ENCODE assay signal across 20 mouse cellular contexts in genomic region chr19:5864710-5865398, GRCm38 (mm10). TPM values are rescaled to one million over a fixed set of nuclear protein-coding genes. Genes with fewer than 3 reads are reported as not detected.
DNase-seq lines count a peak whose midpoint lies in the region; ATAC-seq and TF ChIP-seq lines count a peak whose summit lies in the region.
"Had no signal": no experiment of that assay in that cellular context is flagged by ENCODE, and none has a peak within 500 bp of the region (broad histone marks: within the 10 kb centered on the region; RNA-seq: fewer than 3 reads in every experiment).

No protein-coding gene starts in this region.

- H3K9me3 ChIP-seq in forebrain, embryonic 12.5 days = peaks cover 5% of the 10 kb centered on the region; the same call in 1 of the 2 replicates
- no peaks in the 10 kb centered on the region for H3K9me3 ChIP-seq in forebrain, embryonic 15.5 days
- no peaks in the 10 kb centered on the region for H3K9me3 ChIP-seq in heart, postnatal 0 days (replicated peaks; ENCODE audit: control insufficient read depth, low read length)
- 0 out of 2 replicates have a peak, but pooled peaks cover 3% of the 10 kb centered on the region for H3K9me3 ChIP-seq in heart, embryonic 11.5 days (replicated peaks; ENCODE audit: control insufficient read depth, low read length)
- no peaks in the 10 kb centered on the region for H3K9me3 ChIP-seq in liver, embryonic 15.5 days (replicated peaks)
- H3K9me3 ChIP-seq in liver, embryonic 12.5 days (replicated peaks) = 0 out of 2 replicates have a peak, but pooled peaks cover 3% of the 10 kb centered on the region
- H3K9me3 ChIP-seq: embryonic facial prominence, embryonic 15.5 days; hindbrain, embryonic 12.5 days had no signal

- DNase-seq in heart, postnatal 0 days (ENCODE audit: low spot score) = peak; percentile 56
- DNase-seq: adrenal gland, postnatal 14 days; cerebellum, adult 11-12 months; cerebellum, adult 9-10 months; cerebellum, postnatal 25 days; gastrocnemius, postnatal 10 days; kidney, adult 18-20 months had no signal

- 94% methylated on average over 20 of the region's 20 CpGs for WGBS in forebrain, embryonic 12.5 days
- 91% methylated on average over 20 of the region's 20 CpGs for WGBS in forebrain, embryonic 15.5 days
- 60% methylated on average over 20 of the region's 20 CpGs for WGBS in heart, postnatal 0 days
- 91% methylated on average over 20 of the region's 20 CpGs for WGBS in heart, embryonic 11.5 days (ENCODE audit: insufficient replicate concordance)
- 86% methylated on average over 20 of the region's 20 CpGs for WGBS in liver, embryonic 15.5 days (ENCODE audit: insufficient replicate concordance)
- 88% methylated on average over 20 of the region's 20 CpGs for whole genome bisulfite sequencing in liver, embryonic 12.5 days (ENCODE audit: insufficient replicate concordance)

- no peak overlapping the region for H3K4me2 ChIP-seq in forebrain, embryonic 12.5 days
- no peak overlapping the region for H3K4me2 ChIP-seq in forebrain, embryonic 15.5 days (replicated peaks)
- no peak overlapping the region for H3K4me2 ChIP-seq in heart, postnatal 0 days (ENCODE audit: low read depth, low read length)
- H3K4me2 ChIP-seq in heart, embryonic 11.5 days = no peak overlapping the region
- no peak overlapping the region for H3K4me2 ChIP-seq in liver, embryonic 15.5 days
- H3K4me2 ChIP-seq in liver, embryonic 12.5 days = no peak overlapping the region
- H3K4me2 ChIP-seq: embryonic facial prominence, embryonic 15.5 days; hindbrain, embryonic 12.5 days had no signal

- no peaks in the 10 kb centered on the region for H3K27me3 ChIP-seq in forebrain, embryonic 12.5 days
- no peaks in the 10 kb centered on the region for H3K27me3 ChIP-seq in forebrain, embryonic 15.5 days
- no peaks in the 10 kb centered on the region for H3K27me3 ChIP-seq in heart, postnatal 0 days (ENCODE audit: control insufficient read depth, insufficient read depth, low read length)
- H3K27me3 ChIP-seq in heart, embryonic 11.5 days (ENCODE audit: control insufficient read depth, insufficient read depth, low read length) = no peaks in the 10 kb centered on the region
- no peaks in the 10 kb centered on the region; the same call in 1 of the 2 replicates for H3K27me3 ChIP-seq in liver, embryonic 15.5 days
- no peaks in the 10 kb centered on the region for H3K27me3 ChIP-seq in liver, embryonic 12.5 days (replicated peaks)
- H3K27me3 ChIP-seq: embryonic facial prominence, embryonic 15.5 days; hindbrain, embryonic 12.5 days had no signal

- TF ChIP-seq EP300 in heart, postnatal 0 days (IDR thresholded peaks at IDR 0.05; ENCODE audit: low read depth) = no peak

- ATAC-seq in forebrain, embryonic 12.5 days (ENCODE audit: low FRiP score) = no peak
- ATAC-seq in forebrain, embryonic 15.5 days (replicated peaks) = no peak
- ATAC-seq in heart, postnatal 0 days (ENCODE audit: insufficient read depth, low read depth) = peak; percentile 74
- ATAC-seq in heart, embryonic 11.5 days (replicated peaks; ENCODE audit: insufficient number of reproducible peaks, low FRiP score, low TSS enrichment) = no peak
- 0 out of 2 replicates have a peak, but pooled peaks have one; percentile 25 for ATAC-seq in liver, embryonic 15.5 days (ENCODE audit: insufficient read depth)
- ATAC-seq in liver, embryonic 12.5 days = no peak
- no peak for ATAC-seq in activated CD4-positive, CD25-positive, alpha-beta regulatory T cell, adult 4 months
- ATAC-seq: forebrain, embryonic 16.5 days; hindbrain, embryonic 16.5 days; inflammation-experienced regulatory T-cells, adult 6 months had no signal

- 0 out of 2 replicates have a peak overlapping the region, but pooled peaks have one; percentile 2 for H3K9ac ChIP-seq in forebrain, embryonic 12.5 days
- H3K9ac ChIP-seq in forebrain, embryonic 15.5 days (replicated peaks) = no peak overlapping the region
- H3K9ac ChIP-seq in heart, postnatal 0 days (replicated peaks; ENCODE audit: low read depth, low read length) = no peak overlapping the region
- H3K9ac ChIP-seq in heart, embryonic 11.5 days (ENCODE audit: low read depth, low read length) = no peak overlapping the region
- no peak overlapping the region for H3K9ac ChIP-seq in liver, embryonic 15.5 days
- H3K9ac ChIP-seq in liver, embryonic 12.5 days = no peak overlapping the region
- H3K9ac ChIP-seq: embryonic facial prominence, embryonic 15.5 days; hindbrain, embryonic 12.5 days had no signal

- H3K27ac ChIP-seq in forebrain, embryonic 12.5 days = no peak overlapping the region
- H3K27ac ChIP-seq in forebrain, embryonic 15.5 days (replicated peaks) = no peak overlapping the region
- H3K27ac ChIP-seq in heart, postnatal 0 days (ENCODE audit: low read depth) = no peak overlapping the region
- H3K27ac ChIP-seq in heart, embryonic 11.5 days (ENCODE audit: low read depth, low read length) = no peak overlapping the region
- H3K27ac ChIP-seq in liver, embryonic 15.5 days (replicated peaks) = no peak overlapping the region
- H3K27ac ChIP-seq in liver, embryonic 12.5 days = no peak overlapping the region
- H3K27ac ChIP-seq: embryonic facial prominence, embryonic 15.5 days; forebrain, embryonic 10.5 days; hindbrain, embryonic 12.5 days had no signal

- H3K36me3 ChIP-seq in forebrain, embryonic 12.5 days (replicated peaks) = peaks cover 94% of the 10 kb centered on the region
- H3K36me3 ChIP-seq in forebrain, embryonic 15.5 days = peaks cover 50% of the 10 kb centered on the region
- peaks cover 71% of the 10 kb centered on the region for H3K36me3 ChIP-seq in heart, postnatal 0 days (replicated peaks; ENCODE audit: control insufficient read depth, insufficient read depth, low read length)
- H3K36me3 ChIP-seq in heart, embryonic 11.5 days (ENCODE audit: control insufficient read depth, insufficient read depth, low read length) = peaks cover 45% of the 10 kb centered on the region
- peaks cover 87% of the 10 kb centered on the region for H3K36me3 ChIP-seq in liver, embryonic 15.5 days (replicated peaks)
- peaks cover 98% of the 10 kb centered on the region for H3K36me3 ChIP-seq in liver, embryonic 12.5 days

- TF ChIP-seq CTCF in heart, postnatal 0 days (IDR thresholded peaks at IDR 0.05; ENCODE audit: low read depth) = no peak

- H3K4me1 ChIP-seq in forebrain, embryonic 12.5 days = no peaks in the 10 kb centered on the region
- no peaks in the 10 kb centered on the region for H3K4me1 ChIP-seq in forebrain, embryonic 15.5 days
- peaks cover 12% of the 10 kb centered on the region for H3K4me1 ChIP-seq in heart, postnatal 0 days (ENCODE audit: control insufficient read depth, insufficient read depth)
- H3K4me1 ChIP-seq in heart, embryonic 11.5 days (ENCODE audit: control insufficient read depth, insufficient read depth, low read length) = peaks cover 5% of the 10 kb centered on the region; the same call in 1 of the 2 replicates
- H3K4me1 ChIP-seq in liver, embryonic 15.5 days (replicated peaks) = no peaks in the 10 kb centered on the region
- no peaks in the 10 kb centered on the region for H3K4me1 ChIP-seq in liver, embryonic 12.5 days
- H3K4me1 ChIP-seq: embryonic facial prominence, embryonic 15.5 days; forebrain, embryonic 10.5 days; hindbrain, embryonic 12.5 days had no signal

- H3K4me3 ChIP-seq in forebrain, embryonic 12.5 days (replicated peaks) = no peak overlapping the region
- no peak overlapping the region for H3K4me3 ChIP-seq in forebrain, embryonic 15.5 days
- no peak overlapping the region for H3K4me3 ChIP-seq in heart, postnatal 0 days (ENCODE audit: low read depth, low read length)
- H3K4me3 ChIP-seq in heart, embryonic 11.5 days (ENCODE audit: low read depth, low read length) = no peak overlapping the region
- no peak overlapping the region for H3K4me3 ChIP-seq in liver, embryonic 15.5 days (replicated peaks)
- no peak overlapping the region for H3K4me3 ChIP-seq in liver, embryonic 12.5 days
- H3K4me3 ChIP-seq: embryonic facial prominence, embryonic 15.5 days; erythroblast, embryonic 14.5 days; forebrain, embryonic 10.5 days; hindbrain, embryonic 12.5 days had no signal

RNA-seq across cellular contexts. Expression of gene Frmd8, which starts 10.2 kb away (rescaled TPM):
- 25.6 and 25.9 TPM in 2 replicates for polyA plus RNA-seq in forebrain, embryonic 12.5 days (2016; fragmentation: Nextera tagmentation; extraction: Ambion mirVana)
- 19.5 and 23.3 TPM in 2 replicates for polyA plus RNA-seq in forebrain, embryonic 15.5 days (2015; fragmentation: Nextera tagmentation; extraction: Ambion mirVana)
- total RNA-seq in heart, postnatal 0 days (2014; rRNA removed; ENCODE audit: low replicate concordance) = 29.1 and 53.8 TPM in 2 replicates
- 12.8 and 14.9 TPM in 2 replicates for polyA plus RNA-seq in heart, postnatal 0 days (2015; fragmentation: Nextera tagmentation; extraction: Ambion mirVana)
- 15.4 and 19.3 TPM in 2 replicates for polyA plus RNA-seq in heart, embryonic 11.5 days (2014; fragmentation: Nextera tagmentation; extraction: Ambion mirVana)
- 12.9 and 13.1 TPM in 2 replicates for polyA plus RNA-seq in liver, embryonic 15.5 days (2015; fragmentation: Nextera tagmentation; extraction: Ambion mirVana)
- 22.1 and 24.2 TPM in 2 replicates for polyA plus RNA-seq in liver, embryonic 12.5 days (2016; fragmentation: Nextera tagmentation; extraction: Ambion mirVana)
- 10 to 100 TPM; 70.6 to 78.6 TPM for polyA plus RNA-seq in activated CD4-positive, CD25-positive, alpha-beta regulatory T cell, adult 4 months (2017; shearing (Covaris generic))

RNA-seq across cellular contexts. Expression of gene Slc25a45, which starts 12.8 kb away (rescaled TPM):
- 1.3 and 1.8 TPM in 2 replicates for polyA plus RNA-seq in forebrain, embryonic 12.5 days (2016; fragmentation: Nextera tagmentation; extraction: Ambion mirVana)
- 1.2 and 1.7 TPM in 2 replicates for polyA plus RNA-seq in forebrain, embryonic 15.5 days (2015; fragmentation: Nextera tagmentation; extraction: Ambion mirVana)
- total RNA-seq in heart, postnatal 0 days (2014; rRNA removed; ENCODE audit: low replicate concordance) = 3.1 and 4.8 TPM in 2 replicates
- polyA plus RNA-seq in heart, postnatal 0 days (2015; fragmentation: Nextera tagmentation; extraction: Ambion mirVana) = 2.8 and 2.9 TPM in 2 replicates
- 2.1 and 2.3 TPM in 2 replicates for polyA plus RNA-seq in heart, embryonic 11.5 days (2014; fragmentation: Nextera tagmentation; extraction: Ambion mirVana)
- polyA plus RNA-seq in liver, embryonic 15.5 days (2015; fragmentation: Nextera tagmentation; extraction: Ambion mirVana) = 7.1 and 7.9 TPM in 2 replicates
- polyA plus RNA-seq in liver, embryonic 12.5 days (2016; fragmentation: Nextera tagmentation; extraction: Ambion mirVana) = 7.5 and 7.7 TPM in 2 replicates
- polyA plus RNA-seq in activated CD4-positive, CD25-positive, alpha-beta regulatory T cell, adult 4 months (2017; shearing (Covaris generic)) = 10 to 100 TPM; 43.3 to 60.2 TPM
- polyA plus RNA-seq: erythroblast, embryonic 14.5 days had no signal

RNA-seq across cellular contexts. Expression of gene Tigd3, which starts 29.1 kb away (rescaled TPM):
- polyA plus RNA-seq in forebrain, embryonic 12.5 days (2016; fragmentation: Nextera tagmentation; extraction: Ambion mirVana) = 11.1 and 12.8 TPM in 2 replicates
- polyA plus RNA-seq in forebrain, embryonic 15.5 days (2015; fragmentation: Nextera tagmentation; extraction: Ambion mirVana) = 12.9 and 14.3 TPM in 2 replicates
- total RNA-seq in heart, postnatal 0 days (2014; rRNA removed; ENCODE audit: low replicate concordance) = 0.81 and 3.3 TPM in 2 replicates
- polyA plus RNA-seq in heart, postnatal 0 days (2015; fragmentation: Nextera tagmentation; extraction: Ambion mirVana) = 0.85 and 0.91 TPM in 2 replicates
- 1.5 and 2.6 TPM in 2 replicates for polyA plus RNA-seq in heart, embryonic 11.5 days (2014; fragmentation: Nextera tagmentation; extraction: Ambion mirVana)
- polyA plus RNA-seq in liver, embryonic 15.5 days (2015; fragmentation: Nextera tagmentation; extraction: Ambion mirVana) = 2.8 and 2.9 TPM in 2 replicates
- polyA plus RNA-seq in liver, embryonic 12.5 days (2016; fragmentation: Nextera tagmentation; extraction: Ambion mirVana) = 3.2 and 3.5 TPM in 2 replicates
- polyA plus RNA-seq in activated CD4-positive, CD25-positive, alpha-beta regulatory T cell, adult 4 months (2017; shearing (Covaris generic)) = under 1 TPM; 0.29 to 0.58 TPM

RNA-seq across cellular contexts. Expression of gene Dpf2, which starts 48.0 kb away (rescaled TPM):
- polyA plus RNA-seq in forebrain, embryonic 12.5 days (2016; fragmentation: Nextera tagmentation; extraction: Ambion mirVana) = 184 and 203 TPM in 2 replicates
- polyA plus RNA-seq in forebrain, embryonic 15.5 days (2015; fragmentation: Nextera tagmentation; extraction: Ambion mirVana) = 120 and 137 TPM in 2 replicates
- total RNA-seq in heart, postnatal 0 days (2014; rRNA removed; ENCODE audit: low replicate concordance) = 57.8 and 91.8 TPM in 2 replicates
- polyA plus RNA-seq in heart, postnatal 0 days (2015; fragmentation: Nextera tagmentation; extraction: Ambion mirVana) = 60.5 and 61.4 TPM in 2 replicates
- 105 and 119 TPM in 2 replicates for polyA plus RNA-seq in heart, embryonic 11.5 days (2014; fragmentation: Nextera tagmentation; extraction: Ambion mirVana)
- polyA plus RNA-seq in liver, embryonic 15.5 days (2015; fragmentation: Nextera tagmentation; extraction: Ambion mirVana) = 52.7 and 59.4 TPM in 2 replicates
- 73.2 and 74.9 TPM in 2 replicates for polyA plus RNA-seq in liver, embryonic 12.5 days (2016; fragmentation: Nextera tagmentation; extraction: Ambion mirVana)
- polyA plus RNA-seq in activated CD4-positive, CD25-positive, alpha-beta regulatory T cell, adult 4 months (2017; shearing (Covaris generic)) = 100 to 1,000 TPM; 123 to 178 TPM

RNA-seq across cellular contexts. Expression of gene Cdc42ep2, which starts 59.8 kb away (rescaled TPM):
- polyA plus RNA-seq in forebrain, embryonic 12.5 days (2016; fragmentation: Nextera tagmentation; extraction: Ambion mirVana) = 2.2 TPM in 2 replicates
- 9.1 and 10.1 TPM in 2 replicates for polyA plus RNA-seq in forebrain, embryonic 15.5 days (2015; fragmentation: Nextera tagmentation; extraction: Ambion mirVana)
- total RNA-seq in heart, postnatal 0 days (2014; rRNA removed; ENCODE audit: low replicate concordance) = 15.7 and 17.4 TPM in 2 replicates
- polyA plus RNA-seq in heart, postnatal 0 days (2015; fragmentation: Nextera tagmentation; extraction: Ambion mirVana) = 8.8 and 9.5 TPM in 2 replicates
- 6.3 and 7.6 TPM in 2 replicates for polyA plus RNA-seq in heart, embryonic 11.5 days (2014; fragmentation: Nextera tagmentation; extraction: Ambion mirVana)
- polyA plus RNA-seq in liver, embryonic 15.5 days (2015; fragmentation: Nextera tagmentation; extraction: Ambion mirVana) = 2.9 and 3.1 TPM in 2 replicates
- 3.4 and 3.6 TPM in 2 replicates for polyA plus RNA-seq in liver, embryonic 12.5 days (2016; fragmentation: Nextera tagmentation; extraction: Ambion mirVana)
- polyA plus RNA-seq in activated CD4-positive, CD25-positive, alpha-beta regulatory T cell, adult 4 months (2017; shearing (Covaris generic)) = under 1 TPM in 1 of 2 experiments, not detected in 1; 0.25 TPM

Comparison
In these comparisons a context has a peak if more than half of its experiments do, and no peak if none do; other contexts are left out.
1. ATAC-seq: peak in heart, postnatal 0 days (single experiment) and liver, embryonic 15.5 days (single experiment); none in forebrain, embryonic 12.5 days (single experiment), forebrain, embryonic 15.5 days (single experiment), heart, embryonic 11.5 days (single experiment), liver, embryonic 12.5 days (single experiment) and activated CD4-positive, CD25-positive, alpha-beta regulatory T cell, adult 4 months (single experiment).